Mouse (Mus musculus) hindbrain, postnatal 0 days (tissue): ENCODE results near the gene Cdc14a. TPM values are rescaled to one million over a fixed set of nuclear protein-coding genes. Genes with fewer than 3 reads are reported as not detected.

Experiments used
- ATAC-seq: fragments of 200-750 bp; cut with Nextera tagmentation; 2 replicates; pipeline ENCODE4 v1.8.0; 2017; ENCODE audit warnings: mild to moderate bottlenecking, moderate TSS enrichment, moderate library complexity
- DNase-seq: peaks from one replicate; pipeline ENCODE4 v3.0.0-alpha.2; 2015; ENCODE audit warnings: low spot score
- H3K27ac ChIP-seq: fragments of 300-500 bp; sonication (generic); 2 replicates; pipeline ENCODE4 v1.5.1; 2014; ENCODE audit warnings: mild to moderate bottlenecking
- H3K27me3 ChIP-seq: fragments of 300-500 bp; sonication (generic); 2 replicates; pipeline ENCODE4 v1.6.1; 2014; ENCODE audit warnings: low read length, mixed read lengths; ENCODE audit not compliant: insufficient read depth
- H3K36me3 ChIP-seq: fragments of 300-500 bp; sonication (generic); 2 replicates; pipeline ENCODE4 v1.6.1; 2014; ENCODE audit warnings: low read length, mixed read lengths; ENCODE audit not compliant: insufficient read depth
- H3K4me1 ChIP-seq: fragments of 300-500 bp; sonication (generic); 2 replicates; pipeline ENCODE4 v1.6.1; 2014; ENCODE audit warnings: antibody characterized with exemption, low read length, mixed read lengths; ENCODE audit not compliant: insufficient read depth
- H3K4me2 ChIP-seq: fragments of 300-500 bp; sonication (generic); 2 replicates; pipeline ENCODE4 v1.6.1; 2014; ENCODE audit warnings: low read depth, mild to moderate bottlenecking, low read length, moderate library complexity, mixed read lengths
- H3K4me3 ChIP-seq: fragments of 300-500 bp; sonication (generic); 2 replicates; pipeline ENCODE4 v1.5.1; 2014; ENCODE audit warnings: low read length
- H3K9ac ChIP-seq: fragments of 300-500 bp; sonication (generic); replicated peaks from 2 replicates; pipeline ENCODE4 v1.6.1; 2014; ENCODE audit warnings: mild to moderate bottlenecking, low read length, moderate library complexity, mixed read lengths
- H3K9me3 ChIP-seq: fragments of 300-500 bp; sonication (generic); 2 replicates; pipeline ENCODE4 v1.6.1; 2016; ENCODE audit warnings: low read length, mixed read lengths
- CTCF ChIP-seq: IDR thresholded peaks from 2 replicates; pipeline ENCODE4 v1.5.1; 2016; ENCODE audit warnings: antibody characterized with exemption, control low read depth, low read depth
- WGBS: fragments of 180-500 bp; shearing (Covaris S2); extraction: QIAGEN DNeasy Blood & Tissue Kit; methylation state at CpG from one replicate; pipeline ENCODE4 v1.1.7; 2014; 5-methylcytosine and 5-hydroxymethylcytosine counted together
- polyA plus RNA-seq: library from polyadenylated mRNA; unstranded; fragments of >200 nt; fragmentation: Nextera tagmentation; extraction: Ambion mirVana; gene quantifications from 2 replicates; pipeline ENCODE4 v1.2.1, GENCODE M21; 2015
- total RNA-seq: library from RNA; depleted of rRNA; stranded (reverse); fragments of >200 nt; gene quantifications from 2 replicates; pipeline ENCODE4 v1.2.3, GENCODE M21; 2014

The Cdc14a gene
- total and polyA plus RNA-seq, 2 experiments from 2014 or later = 4.3 to 7.2 TPM

- Histone ChIP-seq H3K4me2 (no peak overlapping the region), H3K4me1 (no peaks in the 10 kb centered on the region), H3K9ac (no peak overlapping the region), H3K4me3 (no peak overlapping the region), H3K27ac (no peak overlapping the region), H3K36me3 (no peaks in the 10 kb centered on the region), H3K27me3 (no peaks in the 10 kb centered on the region), H3K9me3 (no peaks in the 10 kb centered on the region)
- DNase-seq (no peak), ATAC-seq (no peak)
- WGBS = 81% methylated on average over 2 of the region's 2 CpGs
- no peak for TF ChIP-seq CTCF
Measured at GRCm38 (mm10) chr3:116375442-116375841, 48.4 kb downstream of the Cdc14a start.

GRCm38 (mm10) chr3:116374486-116374885, 49.3 kb downstream of the Cdc14a start:
- TF ChIP-seq CTCF = no peak
- Histone ChIP-seq H3K4me1 (no peaks in the 10 kb centered on the region), H3K9me3 (no peaks in the 10 kb centered on the region), H3K36me3 (no peaks in the 10 kb centered on the region), H3K9ac (no peak overlapping the region), H3K4me3 (no peak overlapping the region), H3K4me2 (no peak overlapping the region), H3K27ac (no peak overlapping the region), H3K27me3 (no peaks in the 10 kb centered on the region)
- ATAC-seq = no peak
- DNase-seq = no peak
- WGBS = 86% methylated on average over 5 of the region's 5 CpGs

DNA sequence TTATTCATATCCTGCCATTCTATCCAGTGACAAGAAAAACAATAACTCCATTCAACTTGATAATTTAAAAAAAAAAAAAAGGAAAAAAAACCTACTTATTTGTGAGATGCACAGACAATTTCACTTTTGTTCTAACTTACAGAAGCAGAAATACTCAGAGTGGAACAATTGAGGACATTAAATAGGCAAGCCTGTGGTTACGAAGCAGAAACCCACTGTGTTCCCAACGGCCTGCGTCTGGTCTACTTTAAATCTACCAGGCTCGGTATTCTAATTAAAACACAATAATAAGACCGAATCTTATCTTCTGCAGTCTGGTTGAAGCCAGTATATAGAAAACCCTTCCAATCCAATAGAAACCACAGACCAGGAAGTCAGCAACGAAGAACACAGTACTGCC, 50.6 kb downstream of the Cdc14a start:
- no peaks in the 10 kb centered on the region for H3K36me3 ChIP-seq
- no peak for DNase-seq
- H3K27ac ChIP-seq = no peak overlapping the region
- H3K9me3 ChIP-seq = no peaks in the 10 kb centered on the region
- WGBS = 72% methylated on average over 6 of the region's 6 CpGs
- H3K4me2 ChIP-seq = no peak overlapping the region
- no peaks in the 10 kb centered on the region for H3K27me3 ChIP-seq
- no peak overlapping the region for H3K9ac ChIP-seq
- H3K4me3 ChIP-seq = no peak overlapping the region
- no peaks in the 10 kb centered on the region for H3K4me1 ChIP-seq
- no peak for TF ChIP-seq CTCF
- no peak for ATAC-seq

DNA sequence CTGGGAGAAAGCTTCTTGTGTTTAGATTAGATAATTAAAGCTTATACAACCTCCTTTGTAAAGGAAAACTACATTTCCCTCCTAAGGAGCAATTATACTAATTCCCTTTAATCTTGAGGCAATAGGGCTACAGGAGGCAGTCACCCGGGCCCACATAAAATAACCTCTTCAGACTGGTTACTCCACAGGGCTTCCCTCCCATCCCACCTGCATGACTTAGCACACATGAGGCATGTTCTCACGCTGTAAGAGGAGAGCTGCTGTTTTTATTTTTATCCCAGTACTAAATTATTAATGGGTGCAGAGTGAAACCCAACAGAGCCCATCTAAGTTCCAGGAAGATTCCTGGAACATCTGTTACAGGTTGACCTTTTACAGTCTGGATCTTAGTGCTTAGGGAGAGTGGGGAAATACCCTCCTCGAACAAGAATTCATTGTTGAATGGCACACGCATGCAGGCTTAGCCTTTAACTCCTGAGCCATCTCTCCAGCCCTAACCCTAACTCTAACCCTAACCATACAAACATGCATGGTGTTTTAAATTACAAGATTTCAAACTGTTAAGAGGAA, 54.9 kb downstream of the Cdc14a start:
- no peaks in the 10 kb centered on the region for H3K4me1 ChIP-seq
- H3K27me3 ChIP-seq = no peaks in the 10 kb centered on the region
- H3K9me3 ChIP-seq = no peaks in the 10 kb centered on the region
- H3K4me3 ChIP-seq = no peak overlapping the region
- 48% methylated on average over 4 of the region's 4 CpGs for WGBS
- no peaks in the 10 kb centered on the region for H3K36me3 ChIP-seq
- ATAC-seq = no peak
- no peak for TF ChIP-seq CTCF
- no peak overlapping the region for H3K4me2 ChIP-seq
- no peak for DNase-seq
- H3K27ac ChIP-seq = no peak overlapping the region
- no peak overlapping the region for H3K9ac ChIP-seq

DNA sequence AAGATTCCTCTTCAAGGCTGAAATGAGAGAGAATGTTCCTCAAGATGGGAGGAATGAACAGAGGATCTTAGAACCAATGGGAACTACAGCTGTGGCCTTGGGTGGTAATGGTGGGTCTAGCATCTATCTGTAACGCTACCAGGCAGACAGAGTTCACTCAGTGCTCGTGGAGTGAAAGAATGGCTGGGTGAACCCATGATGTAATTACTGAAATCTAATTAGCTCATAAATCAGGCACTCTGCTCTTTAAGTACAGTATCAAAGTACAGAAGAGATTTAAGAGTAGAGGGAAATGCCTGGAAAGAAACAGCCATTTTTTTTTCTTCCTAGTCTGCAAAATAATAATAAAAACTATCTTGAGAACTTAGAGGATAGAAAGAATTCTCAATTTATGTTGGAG, 57.7 kb downstream of the Cdc14a start:
- no peak overlapping the region for H3K4me2 ChIP-seq
- H3K9ac ChIP-seq = no peak overlapping the region
- ATAC-seq (no peak), DNase-seq (no peak)
- H3K27me3 ChIP-seq = no peaks in the 10 kb centered on the region
- H3K36me3 ChIP-seq = no peaks in the 10 kb centered on the region
- no peak for TF ChIP-seq CTCF
- no peak overlapping the region for H3K4me3 ChIP-seq
- WGBS = 76% methylated on average over 2 of the region's 2 CpGs
- H3K9me3 ChIP-seq = no peaks in the 10 kb centered on the region
- no peak overlapping the region for H3K27ac ChIP-seq
- no peaks in the 10 kb centered on the region for H3K4me1 ChIP-seq

DNA sequence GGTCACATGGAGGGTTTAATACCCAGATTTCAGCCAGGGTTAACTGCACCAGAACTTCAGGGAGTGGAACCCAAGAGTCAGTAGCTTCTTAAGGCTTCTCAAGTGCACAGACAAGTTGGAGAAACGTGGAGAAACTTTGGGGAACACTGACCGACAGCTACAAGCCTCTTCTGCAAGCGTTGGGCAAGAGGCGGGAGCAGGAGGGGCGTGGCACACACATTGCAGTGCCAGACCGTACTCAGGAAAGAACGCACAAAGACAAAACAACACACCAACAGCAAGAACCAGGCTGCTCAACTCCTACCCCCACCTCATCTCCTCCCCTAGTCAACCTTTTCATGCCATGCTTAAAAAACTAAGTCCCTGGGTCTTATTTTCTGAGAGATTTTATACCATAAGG, 61.9 kb downstream of the Cdc14a start:
- H3K36me3 ChIP-seq = no peaks in the 10 kb centered on the region
- TF ChIP-seq CTCF = no peak
- H3K9me3 ChIP-seq = no peaks in the 10 kb centered on the region
- no peak overlapping the region for H3K4me3 ChIP-seq
- no peak overlapping the region for H3K27ac ChIP-seq
- no peaks in the 10 kb centered on the region for H3K27me3 ChIP-seq
- no peak overlapping the region for H3K4me2 ChIP-seq
- no peak for DNase-seq
- ATAC-seq = no peak
- no peak overlapping the region for H3K9ac ChIP-seq
- H3K4me1 ChIP-seq = no peaks in the 10 kb centered on the region
- 89% methylated on average over 7 of the region's 7 CpGs for WGBS

- ATAC-seq = no peak
- H3K4me3 ChIP-seq = no peak overlapping the region
Measured at GRCm38 (mm10) chr3:116361101-116361500, 62.7 kb downstream of the Cdc14a start.

More at GRCm38 (mm10) chr3:116361101-116361500, 62.7 kb downstream of the Cdc14a start:
- no peak overlapping the region for H3K4me2 ChIP-seq
- no peak for TF ChIP-seq CTCF
- no peaks in the 10 kb centered on the region for H3K36me3 ChIP-seq
- no peaks in the 10 kb centered on the region for H3K9me3 ChIP-seq
- no peak overlapping the region for H3K9ac ChIP-seq
- H3K4me1 ChIP-seq = no peaks in the 10 kb centered on the region
- no peak for DNase-seq
- no peak overlapping the region for H3K27ac ChIP-seq
- WGBS = 76% methylated on average over 5 of the region's 5 CpGs
- no peaks in the 10 kb centered on the region for H3K27me3 ChIP-seq
